Mouse (Mus musculus): ENCODE measurements around the gene Shf. TPM values are rescaled to one million over a fixed set of nuclear protein-coding genes. Genes with fewer than 3 reads are reported as not detected.

The Shf gene
- polyA plus RNA-seq, 1 experiment: 14.7 TPM

- no peak for TF ChIP-seq POLR2A (IDR thresholded peaks at IDR 0.05; ENCODE audit: low read depth, low read length)
- no peak for TF ChIP-seq CTCF (conservative IDR thresholded peaks at IDR 0.05; ENCODE audit: insufficient read depth, insufficient read length, low read depth, low read length)
- H3K4me3 ChIP-seq (ENCODE audit: insufficient read depth, low read depth, low read length): no peak overlapping the region
- H3K36me3 ChIP-seq (ENCODE audit: control insufficient read depth, insufficient read depth, low read length): no peaks in the 10 kb centered on the region
- peaks cover 3% of the 10 kb centered on the region; the same call in 1 of the 2 replicates for H3K4me1 ChIP-seq (ENCODE audit: control insufficient read depth, insufficient read depth, low read length)
- no peak overlapping the region for H3K27ac ChIP-seq (ENCODE audit: insufficient read depth, low read depth, low read length)
- 91% methylated on average over 3 of the region's 3 CpGs for WGBS
- H3K27me3 ChIP-seq (replicated peaks; ENCODE audit: control insufficient read depth, insufficient read depth, low read length): no peaks in the 10 kb centered on the region
- no peak for DNase-seq
Observed at GRCm38 (mm10) chr2:122364352-122364944, 4.5 kb downstream of the Shf start.

DNA sequence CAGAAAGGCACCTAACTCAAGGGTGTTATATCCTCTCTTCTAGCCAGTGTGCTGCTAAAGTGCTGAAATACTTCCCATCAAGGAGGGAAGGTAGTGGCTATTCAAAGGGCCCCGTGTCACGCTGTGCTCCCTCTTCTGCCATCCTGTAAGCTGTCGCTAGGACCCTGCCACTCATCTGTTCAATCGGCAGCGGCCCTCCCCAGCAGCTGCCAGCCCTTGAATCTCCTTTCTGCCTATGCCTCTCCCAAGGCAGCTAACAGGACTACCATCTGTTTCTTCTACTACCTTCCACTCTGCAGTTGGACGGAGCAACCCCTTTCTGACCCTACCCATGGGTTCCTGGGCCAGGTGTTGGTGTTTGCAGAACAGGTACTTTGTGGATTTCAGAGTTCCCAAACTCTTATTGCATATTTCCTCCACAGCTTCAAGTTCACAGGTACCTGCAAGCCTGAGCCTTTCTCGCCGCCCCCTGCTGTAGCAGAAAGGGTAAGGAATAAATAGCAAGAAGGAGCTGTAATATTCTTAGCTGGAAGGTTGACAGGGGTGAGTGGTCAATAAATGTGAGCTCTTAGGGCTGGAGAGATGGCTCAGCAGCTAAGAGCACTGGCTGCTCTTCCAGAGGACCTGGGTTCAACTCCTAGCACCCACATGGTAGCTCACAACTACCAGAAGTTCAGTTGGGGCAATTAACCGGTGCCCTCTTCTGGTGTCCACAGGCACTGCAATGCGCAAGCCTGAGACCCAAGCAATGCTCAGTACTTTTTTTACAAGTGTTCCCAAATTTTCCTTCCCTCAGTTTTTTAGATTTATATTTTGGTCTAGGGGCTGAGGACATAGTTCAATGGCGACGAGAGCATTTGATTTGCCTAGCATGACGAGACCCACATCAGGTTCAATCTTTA, 6.1 kb downstream of the Shf start:
- no peak overlapping the region for H3K4me3 ChIP-seq (ENCODE audit: insufficient read depth, low read depth, low read length)
- 89% methylated on average over 13 of the region's 13 CpGs for WGBS
- TF ChIP-seq POLR2A (IDR thresholded peaks at IDR 0.05; ENCODE audit: low read depth, low read length) (no peak), CTCF (conservative IDR thresholded peaks at IDR 0.05; ENCODE audit: insufficient read depth, insufficient read length, low read depth, low read length) (0 out of 2 replicates have a peak, but pooled peaks have one; percentile 10)
- H3K27ac ChIP-seq (ENCODE audit: insufficient read depth, low read depth, low read length): no peak overlapping the region
- H3K4me1 ChIP-seq (ENCODE audit: control insufficient read depth, insufficient read depth, low read length): no peaks in the 10 kb centered on the region
- no peak for DNase-seq
- no peaks in the 10 kb centered on the region for H3K27me3 ChIP-seq (replicated peaks; ENCODE audit: control insufficient read depth, insufficient read depth, low read length)
- no peaks in the 10 kb centered on the region for H3K36me3 ChIP-seq (ENCODE audit: control insufficient read depth, insufficient read depth, low read length)

- H3K4me3 ChIP-seq (ENCODE audit: insufficient read depth, low read depth, low read length): no peak overlapping the region
- H3K4me1 ChIP-seq (ENCODE audit: control insufficient read depth, insufficient read depth, low read length): no peaks in the 10 kb centered on the region
- 67% methylated on average over 10 of the region's 10 CpGs for WGBS
- H3K27ac ChIP-seq (ENCODE audit: insufficient read depth, low read depth, low read length): no peak overlapping the region
- no peak for DNase-seq
- H3K27me3 ChIP-seq (replicated peaks; ENCODE audit: control insufficient read depth, insufficient read depth, low read length): no peaks in the 10 kb centered on the region
- H3K36me3 ChIP-seq (ENCODE audit: control insufficient read depth, insufficient read depth, low read length): no peaks in the 10 kb centered on the region
- TF ChIP-seq POLR2A (IDR thresholded peaks at IDR 0.05; ENCODE audit: low read depth, low read length) (no peak), CTCF (conservative IDR thresholded peaks at IDR 0.05; ENCODE audit: insufficient read depth, insufficient read length, low read depth, low read length) (no peak)
Observed at GRCm38 (mm10) chr2:122361868-122362621, 6.9 kb downstream of the Shf start.

GRCm38 (mm10) chr2:122361181-122361580, 7.8 kb downstream of the Shf start:
- no peak overlapping the region for H3K4me3 ChIP-seq (ENCODE audit: insufficient read depth, low read depth, low read length)
- no peaks in the 10 kb centered on the region for H3K4me1 ChIP-seq (ENCODE audit: control insufficient read depth, insufficient read depth, low read length)
- no peaks in the 10 kb centered on the region for H3K36me3 ChIP-seq (ENCODE audit: control insufficient read depth, insufficient read depth, low read length)
- no peak for DNase-seq
- H3K27ac ChIP-seq (ENCODE audit: insufficient read depth, low read depth, low read length): no peak overlapping the region
- no peak for TF ChIP-seq CTCF (conservative IDR thresholded peaks at IDR 0.05; ENCODE audit: insufficient read depth, insufficient read length, low read depth, low read length)
- no peak for TF ChIP-seq POLR2A (IDR thresholded peaks at IDR 0.05; ENCODE audit: low read depth, low read length)
- no peaks in the 10 kb centered on the region for H3K27me3 ChIP-seq (replicated peaks; ENCODE audit: control insufficient read depth, insufficient read depth, low read length)
- 74% methylated on average over 6 of the region's 6 CpGs for WGBS

DNA sequence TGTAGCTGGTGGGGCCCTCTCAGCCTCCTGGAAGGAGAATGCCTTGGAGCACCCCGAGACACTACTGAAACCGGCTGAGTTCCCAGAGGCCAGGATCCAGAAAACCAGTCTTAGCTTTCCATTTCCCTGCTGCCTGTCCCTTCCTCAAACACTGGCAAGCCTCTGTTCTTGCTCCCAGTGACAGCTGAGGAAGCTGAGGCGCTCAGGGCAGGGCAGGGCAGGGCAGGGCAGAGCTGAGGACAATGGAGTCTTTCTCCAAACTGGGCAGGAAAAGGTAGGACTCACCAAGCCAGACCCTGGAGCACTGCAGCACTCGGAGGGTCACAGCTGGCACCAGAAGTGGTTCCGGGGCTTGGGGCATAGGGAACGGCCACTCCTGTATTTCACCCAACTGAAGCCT, 8.7 kb downstream of the Shf start:
- TF ChIP-seq POLR2A (IDR thresholded peaks at IDR 0.05; ENCODE audit: low read depth, low read length): no peak
- TF ChIP-seq CTCF (conservative IDR thresholded peaks at IDR 0.05; ENCODE audit: insufficient read depth, insufficient read length, low read depth, low read length): no peak
- 77% methylated on average over 6 of the region's 6 CpGs for WGBS
- H3K4me1 ChIP-seq (ENCODE audit: control insufficient read depth, insufficient read depth, low read length): no peaks in the 10 kb centered on the region
- H3K27me3 ChIP-seq (replicated peaks; ENCODE audit: control insufficient read depth, insufficient read depth, low read length): no peaks in the 10 kb centered on the region
- H3K4me3 ChIP-seq (ENCODE audit: insufficient read depth, low read depth, low read length): no peak overlapping the region
- DNase-seq: no peak
- no peak overlapping the region for H3K27ac ChIP-seq (ENCODE audit: insufficient read depth, low read depth, low read length)
- H3K36me3 ChIP-seq (ENCODE audit: control insufficient read depth, insufficient read depth, low read length): no peaks in the 10 kb centered on the region

GRCm38 (mm10) chr2:122356187-122356586, 12.8 kb downstream of the Shf start:
- peak; percentile 25 for DNase-seq
- H3K4me3 ChIP-seq (ENCODE audit: insufficient read depth, low read depth, low read length): no peak overlapping the region
- 80% methylated on average over 3 of the region's 3 CpGs for WGBS
- no peaks in the 10 kb centered on the region for H3K27me3 ChIP-seq (replicated peaks; ENCODE audit: control insufficient read depth, insufficient read depth, low read length)
- TF ChIP-seq CTCF (conservative IDR thresholded peaks at IDR 0.05; ENCODE audit: insufficient read depth, insufficient read length, low read depth, low read length) (no peak), POLR2A (IDR thresholded peaks at IDR 0.05; ENCODE audit: low read depth, low read length) (no peak)
- H3K4me1 ChIP-seq (ENCODE audit: control insufficient read depth, insufficient read depth, low read length): peaks cover 5% of the 10 kb centered on the region
- no peaks in the 10 kb centered on the region for H3K36me3 ChIP-seq (ENCODE audit: control insufficient read depth, insufficient read depth, low read length)
- H3K27ac ChIP-seq (ENCODE audit: insufficient read depth, low read depth, low read length): no peak overlapping the region
